ENCODE assay signal across 8 mouse cellular contexts in genomic region chr19:56346016-56346415, GRCm38 (mm10). TPM values are rescaled to one million over a fixed set of nuclear protein-coding genes. Genes with fewer than 3 reads are reported as not detected.
A peak's percentile ranks its signal among the peaks of the same experiment; 100 is the strongest.
DNase-seq lines count a peak whose midpoint lies in the region; ATAC-seq and TF ChIP-seq lines count a peak whose summit lies in the region.

No protein-coding gene starts in this region.

- intact Hi-C loops in left cerebral cortex, adult 2 months (cut with DNase I), result no loop called here
- intact Hi-C loops in left cerebral cortex, postnatal 10 days (cut with DNase I), result no loop called here

- no peak overlapping the region for H3K4me3 ChIP-seq in left cerebral cortex, adult 2 months

- ATAC-seq in frontal cortex, adult (ENCODE audit: low TSS enrichment), result no peak

- peak; percentile 66 for DNase-seq in embryo, embryonic 10 days (ENCODE audit: low spot score)
- DNase-seq in embryo, embryonic 9.5 days (ENCODE audit: extremely low spot score), result no peak
- DNase-seq in left cerebral cortex, adult 2 months (ENCODE audit: extremely low spot score in 1 of 2, low spot score in 2 of 2), result no peak
- no peak for DNase-seq in left cerebral cortex, postnatal 10 days (ENCODE audit: extremely low spot score in 1 of 2, low spot score in 2 of 2)
- DNase-seq in ES-CJ7 (ENCODE audit: low read depth, low spot score), result peak; percentile 47
- peak; percentile 33 for DNase-seq in induced T-regulatory cell, adult 2 months (ENCODE audit: low read depth)
- DNase-seq in ovary, adult 18-20 months (ENCODE audit: low spot score), result no peak

- no peak overlapping the region for H3K27ac ChIP-seq in left cerebral cortex, adult 2 months

- peak; percentile 67 for TF ChIP-seq CTCF in left cerebral cortex, adult 2 months (IDR thresholded peaks at IDR 0.05)

RNA-seq across cellular contexts. Expression of gene Nrap, which starts 43.8 kb away (rescaled TPM):
- under 1 TPM; 0.63 to 0.87 TPM for total RNA-seq in left cerebral cortex, adult 2 months (2021)
- total RNA-seq in left cerebral cortex, postnatal 10 days (2021), result under 1 TPM; 0.57 to 0.62 TPM

RNA-seq across cellular contexts. Expression of gene Casp7, which starts 50.9 kb away (rescaled TPM):
- total RNA-seq in left cerebral cortex, adult 2 months (2021), result 1 to 10 TPM; 3.9 to 4.1 TPM
- total RNA-seq in left cerebral cortex, postnatal 10 days (2021), result 10 to 100 TPM; 12.5 to 13.0 TPM

RNA-seq across cellular contexts. Expression of gene Habp2, which starts 59.1 kb away (rescaled TPM):
- total RNA-seq in left cerebral cortex, adult 2 months (2021), result not detected
- not detected for total RNA-seq in left cerebral cortex, postnatal 10 days (2021)

Comparison
In these comparisons a context has a peak if more than half of its experiments do, and no peak if none do; other contexts are left out.
1. DNase-seq: peak in embryo, embryonic 10 days (single experiment), ES-CJ7 (single experiment) and induced T-regulatory cell, adult 2 months (single experiment); none in embryo, embryonic 9.5 days (single experiment), left cerebral cortex, adult 2 months (0 of 2), left cerebral cortex, postnatal 10 days (0 of 2) and ovary, adult 18-20 months (single experiment).